Comparison of ENCODE assay signal across 19 mouse cellular contexts in genomic region chr10:98840411-98840810, GRCm38 (mm10).
DNase-seq lines count a peak whose midpoint lies in the region; ATAC-seq and TF ChIP-seq lines count a peak whose summit lies in the region.
"Had no signal": no experiment of that assay in that cellular context is flagged by ENCODE, and none has a peak within 500 bp of the region (broad histone marks: within the 10 kb centered on the region; RNA-seq: fewer than 3 reads in every experiment).

No protein-coding gene starts in this region.

- no peak overlapping the region for H3K4me3 ChIP-seq in ES-E14 (ENCODE audit: insufficient read depth in 1 of 2, low read depth in 1 of 2, low read length in 2 of 2, poor library complexity in 1 of 2, severe bottlenecking in 1 of 2)
- no peak overlapping the region for H3K4me3 ChIP-seq in intestine, embryonic 15.5 days (replicated peaks)
- H3K4me3 ChIP-seq: forebrain, embryonic 10.5 days; forebrain, embryonic 13.5 days; hindbrain, embryonic 12.5 days; hindbrain, embryonic 15.5 days had no signal

- no peaks in the 10 kb centered on the region for H3K4me1 ChIP-seq in ES-E14 (ENCODE audit: control insufficient read depth in 2 of 2, insufficient read depth in 2 of 2, low read length in 2 of 2, poor library complexity in 1 of 2)
- H3K4me1 ChIP-seq in intestine, embryonic 15.5 days (replicated peaks): no peaks in the 10 kb centered on the region
- H3K4me1 ChIP-seq: forebrain, embryonic 10.5 days; forebrain, embryonic 13.5 days; hindbrain, embryonic 12.5 days; hindbrain, embryonic 15.5 days had no signal

- in situ Hi-C loops in ES-E14 (cut with MboI; ENCODE audit: low sequenced_read_pairs in 2 of 2, unreplicated experiment in 2 of 2): no loop called here

- ATAC-seq in intestine, embryonic 15.5 days: peak; percentile 45; the same call in 1 of the 2 replicates
- ATAC-seq: CD4-positive, CD25-positive, alpha-beta regulatory T cell, adult 4 months; forebrain, embryonic 13.5 days; forebrain, embryonic 16.5 days had no signal

- DNase-seq in ES-E14 (ENCODE audit: low read depth, low spot score): peak; percentile 62
- peak; percentile 35 for DNase-seq in large intestine, adult 2 months (ENCODE audit: low read depth, low spot score)
- no peak for DNase-seq in adrenal gland, adult (ENCODE audit: inconsistent age in 2 of 2, low spot score in 1 of 2)
- no peak for DNase-seq in thymus, adult 18-20 months
- no peak for DNase-seq in left cerebral cortex, postnatal 10 days (ENCODE audit: extremely low spot score in 1 of 2, low spot score in 2 of 2)
- DNase-seq: adrenal gland, adult 2 months; adrenal gland, postnatal 25 days; cerebellum, adult 11-12 months; cerebellum, adult 9-10 months; cerebellum, postnatal 14 days; heart, adult 11 months had no signal

- H3K9me3 ChIP-seq in ES-E14 (ENCODE audit: control insufficient read depth, insufficient read depth, low read depth, low read length): no peaks in the 10 kb centered on the region
- H3K9me3 ChIP-seq in intestine, embryonic 15.5 days: no peaks in the 10 kb centered on the region

- WGBS in intestine, embryonic 15.5 days: 88% methylated on average over 8 of the region's 8 CpGs
- 49% methylated on average over 8 of the region's 8 CpGs for WGBS in large intestine, adult 2 months

- no peak overlapping the region for H3K9ac ChIP-seq in ES-E14 (ENCODE audit: insufficient read depth, low read depth, low read length, poor library complexity, severe bottlenecking)
- H3K9ac ChIP-seq in intestine, embryonic 15.5 days: no peak overlapping the region
- H3K9ac ChIP-seq: forebrain, embryonic 13.5 days; hindbrain, embryonic 12.5 days; hindbrain, embryonic 15.5 days had no signal

- H3K4me2 ChIP-seq in intestine, embryonic 15.5 days (replicated peaks): no peak overlapping the region
- H3K4me2 ChIP-seq: forebrain, embryonic 13.5 days; heart, embryonic 11.5 days; hindbrain, embryonic 12.5 days; hindbrain, embryonic 15.5 days had no signal

- intact Hi-C loops in left cerebral cortex, postnatal 10 days (cut with DNase I): no loop called here

- no peaks in the 10 kb centered on the region for H3K27me3 ChIP-seq in intestine, embryonic 15.5 days (replicated peaks)
- H3K27me3 ChIP-seq: forebrain, embryonic 13.5 days; hindbrain, embryonic 12.5 days; hindbrain, embryonic 15.5 days had no signal

- no peaks in the 10 kb centered on the region for H3K36me3 ChIP-seq in ES-E14 (ENCODE audit: control insufficient read depth, insufficient read depth, low read length, poor library complexity, severe bottlenecking)
- H3K36me3 ChIP-seq in intestine, embryonic 15.5 days: no peaks in the 10 kb centered on the region
- H3K36me3 ChIP-seq: forebrain, embryonic 10.5 days; hindbrain, embryonic 12.5 days; hindbrain, embryonic 15.5 days had no signal

- no peak overlapping the region for H3K27ac ChIP-seq in ES-E14 (ENCODE audit: insufficient read depth, low read depth, low read length, poor library complexity, severe bottlenecking)
- H3K27ac ChIP-seq in intestine, embryonic 15.5 days: no peak overlapping the region
- H3K27ac ChIP-seq: forebrain, embryonic 10.5 days; forebrain, embryonic 13.5 days; hindbrain, embryonic 12.5 days; hindbrain, embryonic 15.5 days had no signal

TF ChIP-seq in ES-E14, 5 proteins besides CTCF, POLR2A, EP300 and RAD21:
- no peak for TF ChIP-seq CHD2 (IDR thresholded peaks at IDR 0.05; ENCODE audit: low read depth, low read length)
- no peak for TF ChIP-seq HCFC1 (IDR thresholded peaks at IDR 0.05; ENCODE audit: borderline replicate concordance, insufficient read depth, low read length)
- TF ChIP-seq ZC3H11A (IDR thresholded peaks at IDR 0.05; ENCODE audit: borderline replicate concordance, low read depth, low read length): no peak
- no peak for TF ChIP-seq ZNF384 (IDR thresholded peaks at IDR 0.05; ENCODE audit: low read depth, low read length)
- TF ChIP-seq MAFK (IDR thresholded peaks at IDR 0.05; ENCODE audit: insufficient read depth, low read depth, low read length): no peak

Comparison
In these comparisons a context has a peak if more than half of its experiments do, and no peak if none do; other contexts are left out.
1. DNase-seq: peak in ES-E14 (single experiment) and large intestine, adult 2 months (single experiment); none in adrenal gland, adult (0 of 2), thymus, adult 18-20 months (0 of 2) and left cerebral cortex, postnatal 10 days (0 of 2).